Mouse (Mus musculus): ENCODE results near the gene Alox5ap. TPM values are rescaled to one million over a fixed set of nuclear protein-coding genes. Genes with fewer than 3 reads are reported as not detected.

Gene Alox5ap
- polyA plus RNA-seq, 1 experiment = 67.4 TPM

GRCm38 (mm10) chr5:149283821-149284220, 19.3 kb downstream of the Alox5ap start:
- no peak overlapping the region for H3K4me3 ChIP-seq (ENCODE audit: extremely low read depth, insufficient read depth, insufficient read length)
- H3K36me3 ChIP-seq (ENCODE audit: control insufficient read depth, insufficient read depth, low read length) = no peaks in the 10 kb centered on the region
- TF ChIP-seq CTCF (IDR thresholded peaks at IDR 0.05; ENCODE audit: extremely low read depth, insufficient read depth, insufficient read length, insufficient replicate concordance) (no peak), POLR2A (IDR thresholded peaks at IDR 0.05; ENCODE audit: low read depth, low read length) (no peak)
- no peak for DNase-seq (ENCODE audit: low read depth in 1 of 2, low spot score in 2 of 2)
- H3K27ac ChIP-seq (ENCODE audit: insufficient read depth, low read length) = no peak overlapping the region
- no peaks in the 10 kb centered on the region for H3K27me3 ChIP-seq (ENCODE audit: control insufficient read depth, insufficient read depth, low read length)
- no peaks in the 10 kb centered on the region for H3K4me1 ChIP-seq (ENCODE audit: control insufficient read depth, insufficient read depth, insufficient read length)

DNA sequence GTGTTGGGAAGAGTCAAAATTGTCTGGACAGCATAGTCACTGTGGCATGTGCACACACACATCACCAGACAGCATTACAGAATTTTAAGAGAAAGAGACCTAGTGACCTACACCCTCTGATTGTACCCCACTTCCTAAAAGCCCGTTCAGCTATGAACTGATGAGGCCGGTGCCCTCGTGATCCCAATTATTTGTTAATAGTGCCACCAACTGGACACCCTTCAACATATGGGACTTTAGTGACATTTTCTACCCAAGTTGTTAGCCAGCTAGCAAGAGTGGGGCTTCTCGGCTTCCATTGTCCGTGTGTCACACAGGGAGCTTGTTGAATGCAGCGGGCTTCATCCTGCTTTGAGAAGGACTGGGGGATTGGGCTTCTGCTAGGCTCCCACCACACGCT, 21.5 kb downstream of the Alox5ap start:
- H3K36me3 ChIP-seq (ENCODE audit: control insufficient read depth, insufficient read depth, low read length) = no peaks in the 10 kb centered on the region
- 68% methylated on average over 7 of the region's 7 CpGs for WGBS
- TF ChIP-seq POLR2A (IDR thresholded peaks at IDR 0.05; ENCODE audit: low read depth, low read length) = no peak
- no peak for TF ChIP-seq CTCF (IDR thresholded peaks at IDR 0.05; ENCODE audit: extremely low read depth, insufficient read depth, insufficient read length, insufficient replicate concordance)
- H3K4me3 ChIP-seq (ENCODE audit: extremely low read depth, insufficient read depth, insufficient read length) = no peak overlapping the region
- no peak overlapping the region for H3K27ac ChIP-seq (ENCODE audit: insufficient read depth, low read length)
- no peaks in the 10 kb centered on the region for H3K4me1 ChIP-seq (ENCODE audit: control insufficient read depth, insufficient read depth, insufficient read length)
- no peaks in the 10 kb centered on the region for H3K27me3 ChIP-seq (ENCODE audit: control insufficient read depth, insufficient read depth, low read length)
- DNase-seq (ENCODE audit: low read depth in 1 of 2, low spot score in 2 of 2) = no peak

GRCm38 (mm10) chr5:149287148-149288038, 22.8 kb downstream of the Alox5ap start:
- Histone ChIP-seq H3K27ac (ENCODE audit: insufficient read depth, low read length) (no peak overlapping the region), H3K4me3 (ENCODE audit: extremely low read depth, insufficient read depth, insufficient read length) (no peak overlapping the region), H3K4me1 (ENCODE audit: control insufficient read depth, insufficient read depth, insufficient read length) (no peaks in the 10 kb centered on the region), H3K27me3 (ENCODE audit: control insufficient read depth, insufficient read depth, low read length) (no peaks in the 10 kb centered on the region), H3K36me3 (ENCODE audit: control insufficient read depth, insufficient read depth, low read length) (no peaks in the 10 kb centered on the region)
- TF ChIP-seq CTCF (IDR thresholded peaks at IDR 0.05; ENCODE audit: extremely low read depth, insufficient read depth, insufficient read length, insufficient replicate concordance) (no peak), POLR2A (IDR thresholded peaks at IDR 0.05; ENCODE audit: low read depth, low read length) (no peak)
- 88% methylated on average over 41 of the region's 41 CpGs for WGBS
- no peak for DNase-seq (ENCODE audit: low read depth in 1 of 2, low spot score in 2 of 2)

DNA sequence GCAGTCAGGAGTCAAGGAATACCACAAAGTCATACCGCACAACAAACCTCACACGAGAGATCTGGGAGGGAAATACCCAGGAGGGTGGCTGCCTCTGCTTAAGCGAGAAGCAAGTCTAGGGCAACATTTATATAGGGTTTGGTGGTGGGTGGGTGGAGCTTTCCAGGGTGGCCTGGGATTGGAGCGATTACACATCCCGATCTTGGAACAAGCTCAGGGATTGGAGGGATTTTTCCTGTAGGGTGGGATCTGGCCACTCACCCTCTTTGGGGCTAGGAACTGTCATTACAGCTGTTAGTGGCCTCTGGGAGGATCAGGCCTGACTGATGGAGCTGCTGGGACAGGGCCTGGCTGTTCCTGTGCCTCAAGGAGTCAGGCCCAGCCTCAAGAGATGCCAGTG, 26.7 kb downstream of the Alox5ap start:
- no peak overlapping the region for H3K4me3 ChIP-seq (ENCODE audit: extremely low read depth, insufficient read depth, insufficient read length)
- 94% methylated on average over 5 of the region's 5 CpGs for WGBS
- H3K36me3 ChIP-seq (ENCODE audit: control insufficient read depth, insufficient read depth, low read length) = no peaks in the 10 kb centered on the region
- no peaks in the 10 kb centered on the region for H3K4me1 ChIP-seq (ENCODE audit: control insufficient read depth, insufficient read depth, insufficient read length)
- no peak for DNase-seq (ENCODE audit: low read depth in 1 of 2, low spot score in 2 of 2)
- H3K27me3 ChIP-seq (ENCODE audit: control insufficient read depth, insufficient read depth, low read length) = no peaks in the 10 kb centered on the region
- no peak overlapping the region for H3K27ac ChIP-seq (ENCODE audit: insufficient read depth, low read length)
- no peak for TF ChIP-seq CTCF (IDR thresholded peaks at IDR 0.05; ENCODE audit: extremely low read depth, insufficient read depth, insufficient read length, insufficient replicate concordance)
- no peak for TF ChIP-seq POLR2A (IDR thresholded peaks at IDR 0.05; ENCODE audit: low read depth, low read length)

DNA sequence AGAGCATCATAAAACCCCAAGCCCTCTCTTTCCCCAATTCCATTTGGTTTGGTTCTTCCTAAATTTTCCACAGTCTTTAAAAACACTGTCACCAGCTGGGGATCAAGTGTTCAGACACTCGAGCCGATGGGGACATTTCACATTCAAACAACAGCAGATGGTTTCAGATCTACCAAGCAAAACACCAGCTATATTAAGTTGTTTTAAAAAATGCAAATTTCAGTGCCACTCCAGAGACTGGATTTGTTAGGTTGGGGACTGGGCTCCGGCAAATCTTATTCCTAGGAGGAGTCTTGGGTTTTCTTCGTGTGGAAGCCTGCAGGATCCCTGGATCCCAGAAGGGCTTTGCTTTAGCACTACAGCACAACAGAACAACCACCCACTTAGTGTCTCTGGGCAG, 28.5 kb downstream of the Alox5ap start:
- WGBS = 86% methylated on average over 4 of the region's 4 CpGs
- no peak for DNase-seq (ENCODE audit: low read depth in 1 of 2, low spot score in 2 of 2)
- TF ChIP-seq POLR2A (IDR thresholded peaks at IDR 0.05; ENCODE audit: low read depth, low read length) = no peak
- no peaks in the 10 kb centered on the region for H3K4me1 ChIP-seq (ENCODE audit: control insufficient read depth, insufficient read depth, insufficient read length)
- no peaks in the 10 kb centered on the region for H3K27me3 ChIP-seq (ENCODE audit: control insufficient read depth, insufficient read depth, low read length)
- H3K27ac ChIP-seq (ENCODE audit: insufficient read depth, low read length) = no peak overlapping the region
- no peak overlapping the region for H3K4me3 ChIP-seq (ENCODE audit: extremely low read depth, insufficient read depth, insufficient read length)
- H3K36me3 ChIP-seq (ENCODE audit: control insufficient read depth, insufficient read depth, low read length) = no peaks in the 10 kb centered on the region

DNA sequence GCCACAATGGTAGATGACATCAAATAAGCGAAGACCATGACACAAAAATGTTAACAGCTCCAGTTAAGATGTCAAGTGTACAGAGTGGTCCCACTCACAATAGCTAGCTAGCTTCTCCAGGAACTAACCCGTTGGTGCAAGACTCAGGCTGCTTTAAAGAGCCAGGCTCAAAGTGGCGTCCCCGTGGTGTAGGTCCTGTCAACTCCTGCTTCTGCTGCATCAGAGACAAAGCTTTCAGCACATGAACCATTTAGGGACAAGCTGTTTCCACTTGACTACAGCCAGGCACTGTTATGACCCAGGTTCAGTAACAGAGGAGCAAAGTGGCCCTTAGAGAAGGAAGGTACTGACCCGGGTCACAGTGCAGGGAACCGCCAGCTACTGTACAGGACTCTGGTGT, 32.2 kb downstream of the Alox5ap start:
- Histone ChIP-seq H3K27ac (ENCODE audit: insufficient read depth, low read length) (no peak overlapping the region), H3K27me3 (ENCODE audit: control insufficient read depth, insufficient read depth, low read length) (no peaks in the 10 kb centered on the region), H3K4me3 (ENCODE audit: extremely low read depth, insufficient read depth, insufficient read length) (no peak overlapping the region), H3K4me1 (ENCODE audit: control insufficient read depth, insufficient read depth, insufficient read length) (no peaks in the 10 kb centered on the region), H3K36me3 (ENCODE audit: control insufficient read depth, insufficient read depth, low read length) (no peaks in the 10 kb centered on the region)
- TF ChIP-seq CTCF (IDR thresholded peaks at IDR 0.05; ENCODE audit: extremely low read depth, insufficient read depth, insufficient read length, insufficient replicate concordance) (no peak), POLR2A (IDR thresholded peaks at IDR 0.05; ENCODE audit: low read depth, low read length) (no peak)
- WGBS = 94% methylated on average over 6 of the region's 6 CpGs
- no peak for DNase-seq (ENCODE audit: low read depth in 1 of 2, low spot score in 2 of 2)

DNA sequence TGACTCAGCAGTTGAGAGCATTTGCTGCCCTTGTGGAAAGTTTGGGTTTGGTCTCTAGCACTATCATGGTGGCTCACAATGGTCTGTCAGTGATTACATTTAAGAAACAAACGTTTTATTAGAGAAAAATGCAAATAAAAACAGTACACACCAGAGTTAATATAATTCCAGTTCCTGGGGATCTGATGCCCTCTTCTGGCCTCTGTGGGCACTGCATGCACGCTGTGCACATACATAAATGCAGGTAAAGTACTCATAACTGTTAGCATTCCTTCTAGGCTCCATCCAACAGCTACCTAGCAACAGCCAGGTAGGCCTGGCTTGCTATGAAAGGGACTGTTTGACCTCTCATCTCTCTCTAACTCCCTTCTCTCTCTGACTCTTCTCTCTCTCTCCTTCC, 32.9 kb downstream of the Alox5ap start:
- DNase-seq (ENCODE audit: low read depth in 1 of 2, low spot score in 2 of 2) = no peak
- 73% methylated on average over 2 of the region's 2 CpGs for WGBS
- Histone ChIP-seq H3K27ac (ENCODE audit: insufficient read depth, low read length) (no peak overlapping the region), H3K27me3 (ENCODE audit: control insufficient read depth, insufficient read depth, low read length) (no peaks in the 10 kb centered on the region), H3K4me1 (ENCODE audit: control insufficient read depth, insufficient read depth, insufficient read length) (no peaks in the 10 kb centered on the region), H3K36me3 (ENCODE audit: control insufficient read depth, insufficient read depth, low read length) (no peaks in the 10 kb centered on the region), H3K4me3 (ENCODE audit: extremely low read depth, insufficient read depth, insufficient read length) (no peak overlapping the region)
- TF ChIP-seq POLR2A (IDR thresholded peaks at IDR 0.05; ENCODE audit: low read depth, low read length) = no peak
- no peak for TF ChIP-seq CTCF (IDR thresholded peaks at IDR 0.05; ENCODE audit: extremely low read depth, insufficient read depth, insufficient read length, insufficient replicate concordance)

Data from spleen, adult 2 months (tissue).